9 mouse cellular contexts compared by ENCODE assay signal in genomic region chr1:177014346-177014745, GRCm38 (mm10).
DNase-seq lines count a peak whose midpoint lies in the region; ATAC-seq lines count a peak whose summit lies in the region.
"Had no signal": no experiment of that assay in that cellular context is flagged by ENCODE, and none has a peak within 500 bp of the region (broad histone marks: within the 10 kb centered on the region; RNA-seq: fewer than 3 reads in every experiment).

No protein-coding gene starts in this region.

- no peak for ATAC-seq in hindbrain, embryonic 11.5 days (ENCODE audit: low FRiP score)
- ATAC-seq in forebrain, embryonic 13.5 days = peak; percentile 11; the same call in 1 of the 2 replicates

- H3K4me2 ChIP-seq in hindbrain, embryonic 11.5 days (replicated peaks; ENCODE audit: low read depth, low read length) = no peak overlapping the region
- H3K4me2 ChIP-seq in forebrain, embryonic 13.5 days = no peak overlapping the region
- H3K4me2 ChIP-seq: liver, embryonic 15.5 days had no signal

- peak; percentile 7 for DNase-seq in hindbrain, embryonic 10.5 days (ENCODE audit: low spot score)
- DNase-seq in hindbrain, embryonic 11.5 days (ENCODE audit: low spot score) = no peak
- DNase-seq in Muller cell, postnatal 12 days (ENCODE audit: inconsistent ontology term) = peak; percentile 86
- DNase-seq in midbrain, embryonic 10.5 days (ENCODE audit: low spot score) = no peak
- DNase-seq in gastrocnemius, adult 18-20 months (ENCODE audit: low spot score) = no peak
- DNase-seq in layer of hippocampus, adult 9-10 months (ENCODE audit: low spot score) = no peak
- DNase-seq in left cerebral cortex, postnatal 36 days (ENCODE audit: low spot score in 2 of 2) = no peak

- 76% methylated on average over 2 of the region's 2 CpGs for WGBS in hindbrain, embryonic 10.5 days
- 75% methylated on average over 2 of the region's 2 CpGs for WGBS in hindbrain, embryonic 11.5 days
- WGBS in forebrain, embryonic 13.5 days = 51% methylated on average over 2 of the region's 2 CpGs
- WGBS in midbrain, embryonic 10.5 days = 68% methylated on average over 2 of the region's 2 CpGs

- no peak overlapping the region for H3K9ac ChIP-seq in hindbrain, embryonic 11.5 days (ENCODE audit: low read depth, low read length)
- H3K9ac ChIP-seq in forebrain, embryonic 13.5 days = no peak overlapping the region
- H3K9ac ChIP-seq: liver, embryonic 15.5 days had no signal

- no peak overlapping the region for H3K4me3 ChIP-seq in hindbrain, embryonic 10.5 days
- no peak overlapping the region for H3K4me3 ChIP-seq in hindbrain, embryonic 11.5 days (ENCODE audit: low read depth, low read length)
- H3K4me3 ChIP-seq in forebrain, embryonic 13.5 days = no peak overlapping the region
- H3K4me3 ChIP-seq in midbrain, embryonic 10.5 days = no peak overlapping the region
- H3K4me3 ChIP-seq: liver, embryonic 15.5 days had no signal

- 0 out of 2 replicates have a peak, but pooled peaks cover 5% of the 10 kb centered on the region for H3K27me3 ChIP-seq in hindbrain, embryonic 10.5 days (ENCODE audit: insufficient read depth, poor library complexity, severe bottlenecking)
- H3K27me3 ChIP-seq in hindbrain, embryonic 11.5 days (ENCODE audit: control insufficient read depth, insufficient read depth, low read length) = no peaks in the 10 kb centered on the region
- H3K27me3 ChIP-seq in forebrain, embryonic 13.5 days = no peaks in the 10 kb centered on the region
- H3K27me3 ChIP-seq in midbrain, embryonic 10.5 days (ENCODE audit: low read depth, poor library complexity, severe bottlenecking) = no peaks in the 10 kb centered on the region
- H3K27me3 ChIP-seq: liver, embryonic 15.5 days had no signal

- H3K4me1 ChIP-seq in hindbrain, embryonic 10.5 days (replicated peaks) = peaks cover 97% of the 10 kb centered on the region
- H3K4me1 ChIP-seq in hindbrain, embryonic 11.5 days (replicated peaks; ENCODE audit: control insufficient read depth, insufficient read depth, low read length) = peaks cover 11% of the 10 kb centered on the region
- peaks cover 60% of the 10 kb centered on the region for H3K4me1 ChIP-seq in forebrain, embryonic 13.5 days
- peaks cover 98% of the 10 kb centered on the region for H3K4me1 ChIP-seq in midbrain, embryonic 10.5 days
- H3K4me1 ChIP-seq: liver, embryonic 15.5 days had no signal

- H3K36me3 ChIP-seq in hindbrain, embryonic 10.5 days = peaks cover 4% of the 10 kb centered on the region; the same call in 1 of the 2 replicates
- no peaks in the 10 kb centered on the region for H3K36me3 ChIP-seq in hindbrain, embryonic 11.5 days (ENCODE audit: control insufficient read depth, insufficient read depth, low read length)
- H3K36me3 ChIP-seq in forebrain, embryonic 13.5 days (ENCODE audit: poor library complexity, severe bottlenecking) = no peaks in the 10 kb centered on the region
- H3K36me3 ChIP-seq in midbrain, embryonic 10.5 days = 0 out of 2 replicates have a peak, but pooled peaks cover 13% of the 10 kb centered on the region
- H3K36me3 ChIP-seq: liver, embryonic 15.5 days had no signal

- intact Hi-C loops in left cerebral cortex, postnatal 36 days (cut with DNase I) = no loop called here

- no peaks in the 10 kb centered on the region for H3K9me3 ChIP-seq in hindbrain, embryonic 10.5 days
- H3K9me3 ChIP-seq in hindbrain, embryonic 11.5 days (ENCODE audit: control insufficient read depth, low read length) = no peaks in the 10 kb centered on the region
- no peaks in the 10 kb centered on the region for H3K9me3 ChIP-seq in forebrain, embryonic 13.5 days (replicated peaks)
- no peaks in the 10 kb centered on the region for H3K9me3 ChIP-seq in midbrain, embryonic 10.5 days (replicated peaks)
- H3K9me3 ChIP-seq: liver, embryonic 15.5 days had no signal

- H3K27ac ChIP-seq in hindbrain, embryonic 10.5 days = peak overlapping the region; percentile 54
- H3K27ac ChIP-seq in hindbrain, embryonic 11.5 days (ENCODE audit: low read depth, low read length) = no peak overlapping the region
- peak overlapping the region; percentile 51 for H3K27ac ChIP-seq in forebrain, embryonic 13.5 days
- peak overlapping the region; percentile 70 for H3K27ac ChIP-seq in midbrain, embryonic 10.5 days (replicated peaks)
- H3K27ac ChIP-seq: liver, embryonic 15.5 days had no signal

Comparison
In these comparisons a context has a peak if more than half of its experiments do, and no peak if none do; other contexts are left out.
1. DNase-seq: peak in hindbrain, embryonic 10.5 days (single experiment) and Muller cell, postnatal 12 days (single experiment); none in hindbrain, embryonic 11.5 days (single experiment), midbrain, embryonic 10.5 days (single experiment), gastrocnemius, adult 18-20 months (single experiment), layer of hippocampus, adult 9-10 months (single experiment) and left cerebral cortex, postnatal 36 days (0 of 2).